Mouse (Mus musculus): ENCODE measurements at regions not wholly inside any gene's neighbourhood (a gene's known extent, or its start where the extent isn't known, plus 50 kb on each side); places are given as distances from the start of the nearest gene placed in this dataset.

DNA sequence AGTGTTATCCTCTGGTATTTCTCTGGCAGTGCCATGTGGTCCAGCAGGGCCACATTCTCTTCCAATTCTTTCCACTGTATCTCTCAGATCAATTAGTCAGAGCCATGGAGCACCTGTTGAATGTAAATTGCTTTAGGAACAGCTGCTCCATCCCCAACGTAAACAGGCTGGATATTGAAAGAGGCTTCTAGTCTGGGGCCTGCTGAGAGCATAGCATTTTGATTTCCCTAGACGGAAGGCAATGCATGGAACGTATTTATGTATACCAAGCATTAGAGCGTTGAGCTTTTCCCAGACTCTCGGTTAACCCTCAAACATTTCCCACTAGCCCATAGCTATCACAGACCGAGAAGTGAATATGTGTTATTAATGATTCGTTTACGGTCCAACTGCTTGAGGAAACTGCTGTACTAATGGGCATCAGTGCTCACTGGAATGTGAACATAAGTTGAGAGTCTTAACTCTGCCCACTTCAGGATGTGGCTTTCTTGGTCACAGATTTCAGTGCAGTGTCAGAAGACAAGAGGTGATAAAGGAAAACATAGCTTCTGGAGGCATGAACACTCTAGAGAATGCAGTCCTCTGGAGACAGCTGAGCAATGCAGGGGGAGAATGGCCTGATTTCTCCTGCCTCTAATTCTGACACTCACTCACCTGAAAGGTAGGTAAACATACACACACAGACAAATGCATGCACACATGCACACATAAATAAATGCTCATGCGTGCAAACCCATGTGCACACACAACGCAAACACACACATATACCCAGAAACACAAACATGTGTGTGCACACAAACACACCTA is 86.8 kb downstream of the Rchy1 start:
- TF ChIP-seq POLR2A (IDR thresholded peaks at IDR 0.05; ENCODE audit: low read depth, low read length): no peak
- no peak for TF ChIP-seq CTCF (conservative IDR thresholded peaks at IDR 0.05; ENCODE audit: insufficient read depth, insufficient read length, low read depth, low read length)
